Mouse (Mus musculus) right cerebral cortex, postnatal 10 days (tissue): ENCODE results near the gene Ppp1r16b.
A peak's percentile ranks its signal among the peaks of the same experiment; 100 is the strongest.

Experiments used
- DNase-seq, 2 experiments: peaks; one replicate each; pipeline ENCODE4 v3.0.0; 2021; ENCODE audit warnings: low spot score in 2 of 2

The Ppp1r16b gene

DNA sequence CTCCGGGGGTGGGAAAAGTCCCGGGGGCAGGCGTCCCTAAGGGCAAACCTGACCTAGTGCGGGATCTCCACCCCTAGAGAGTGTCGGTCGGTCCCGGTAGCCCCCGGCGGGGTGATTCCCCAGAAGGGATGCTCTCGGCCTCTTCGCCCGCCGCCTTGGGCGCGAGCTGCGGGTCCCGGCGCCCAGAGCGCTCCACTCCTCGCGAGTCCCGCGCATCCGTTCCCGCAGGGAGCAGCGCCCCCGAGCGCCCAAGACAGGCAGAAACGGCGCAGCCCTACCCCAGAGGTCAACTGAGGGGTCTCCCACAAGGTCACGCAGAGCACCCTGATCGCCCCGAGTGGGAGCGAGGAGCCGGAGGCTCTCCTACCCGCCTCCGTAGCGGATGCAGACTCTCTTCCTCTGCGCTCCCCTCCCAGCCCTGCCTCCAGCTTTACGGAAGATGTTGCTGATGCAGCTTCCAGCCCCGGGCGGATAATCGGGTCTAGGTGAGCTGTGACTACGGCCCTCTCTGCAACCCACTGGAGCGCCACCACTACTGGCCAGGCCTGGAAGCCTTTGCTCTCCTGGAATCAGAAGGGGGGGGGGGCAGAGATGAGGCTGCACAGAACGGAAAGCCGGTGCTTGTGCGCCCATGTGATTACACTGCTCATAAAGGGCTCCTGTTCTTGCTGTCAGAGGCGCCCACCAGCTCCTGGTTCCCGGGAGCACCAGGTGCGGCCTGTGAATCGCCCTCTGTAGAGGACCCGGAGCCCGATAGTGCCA, 2.7 kb downstream of the Ppp1r16b start:
- peak; percentile 72 to 80 for DNase-seq

DNA sequence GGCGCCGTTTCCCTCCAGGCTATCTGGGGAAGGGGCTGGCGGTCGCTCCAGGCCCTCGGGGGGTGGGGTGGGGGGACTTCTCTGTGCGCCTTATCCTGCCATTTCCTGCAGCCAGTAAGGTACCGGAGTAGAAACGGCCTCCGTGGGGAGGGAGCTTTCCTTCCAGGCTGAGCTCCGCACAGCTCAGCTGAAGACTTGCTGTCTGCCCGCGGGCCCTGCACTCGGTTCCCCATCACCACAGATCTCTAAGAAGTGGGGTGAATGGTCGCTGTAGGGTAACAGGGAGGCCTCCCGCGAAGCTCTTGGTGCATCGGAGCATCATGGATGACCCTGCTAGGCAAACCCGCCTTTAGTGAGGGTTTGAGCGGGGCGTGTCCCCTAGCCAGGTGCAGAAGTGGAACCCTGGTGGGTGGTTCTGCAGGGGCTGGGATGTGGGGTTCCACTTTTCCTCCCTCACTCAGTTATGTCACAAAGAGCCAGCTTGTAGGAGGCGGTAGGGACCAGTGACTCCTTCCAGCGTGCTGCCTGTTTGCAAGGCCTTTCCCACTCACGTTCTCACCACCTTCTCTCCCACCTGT, 3.3 kb downstream of the Ppp1r16b start:
- no peak for DNase-seq

DNA sequence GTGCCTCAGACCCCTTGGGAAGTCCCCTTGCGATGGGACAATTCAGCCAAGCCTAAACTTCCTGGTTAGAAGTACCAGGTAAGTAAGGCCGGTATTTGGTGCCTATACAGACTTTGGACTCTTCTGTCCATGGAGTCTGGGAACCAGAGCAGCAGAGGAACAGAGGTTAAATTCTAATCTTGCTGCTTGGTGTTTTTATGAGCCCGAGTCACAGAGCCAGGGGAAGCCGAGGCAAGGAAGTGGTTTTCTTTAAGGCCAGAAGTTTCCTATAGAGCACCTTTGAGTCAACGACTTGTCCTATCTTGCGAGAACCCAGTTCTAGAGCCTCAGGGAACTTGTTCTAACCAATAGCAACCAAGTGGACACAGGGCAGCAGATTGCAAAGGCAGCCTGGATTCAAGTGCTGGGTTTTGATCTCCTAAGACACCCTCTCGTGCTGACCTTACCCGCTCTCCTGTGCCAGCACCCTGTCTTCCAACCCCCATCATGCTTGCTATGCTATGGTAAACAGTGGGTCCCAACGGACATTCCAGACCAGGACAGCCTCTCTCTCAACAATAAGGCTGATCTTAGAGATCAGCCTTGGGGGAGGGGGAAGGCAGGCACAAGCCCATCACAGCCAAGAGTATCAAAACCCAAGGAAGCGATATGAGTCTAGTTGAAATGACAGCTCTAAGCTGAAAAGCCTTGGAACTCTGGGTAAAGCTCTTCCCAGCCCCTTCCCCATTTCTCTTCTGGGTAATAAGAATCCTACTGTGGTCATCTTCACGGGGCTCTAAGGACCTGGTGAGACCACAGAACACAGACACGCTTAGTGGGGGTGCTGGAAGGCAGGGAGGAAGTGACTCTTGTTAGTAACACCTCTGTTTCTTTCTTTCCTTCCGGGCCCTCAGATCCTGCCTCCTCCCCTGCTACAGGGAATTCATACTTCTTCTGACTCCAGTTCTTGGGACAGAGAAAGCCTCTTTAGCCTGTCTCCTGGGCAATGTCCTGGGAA, 4.3 kb downstream of the Ppp1r16b start:
- DNase-seq: no peak

DNA sequence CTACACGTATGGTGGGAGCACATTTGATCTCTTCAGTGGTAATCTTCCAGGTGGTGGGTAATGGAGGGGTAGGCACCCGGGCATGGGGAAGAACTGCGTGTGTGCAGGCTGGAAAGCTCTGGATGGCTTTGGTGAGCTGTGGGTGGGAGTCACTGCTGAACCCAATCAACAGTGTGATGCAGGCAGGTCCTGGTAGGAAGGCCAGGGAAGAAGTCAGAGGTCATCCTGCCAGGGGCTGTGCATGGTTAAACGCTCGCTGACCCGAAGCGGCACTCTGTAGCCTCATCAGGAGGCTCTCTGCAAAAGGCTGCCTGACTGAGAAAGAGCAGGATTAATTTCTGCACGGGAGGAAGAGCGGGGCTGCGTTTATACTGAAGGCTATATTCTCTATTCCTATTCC, 5.4 kb downstream of the Ppp1r16b start:
- DNase-seq: no peak

GRCm38 (mm10) chr2:158672829-158673228, 7.6 kb downstream of the Ppp1r16b start:
- DNase-seq: peak; percentile 60 to 63

DNA sequence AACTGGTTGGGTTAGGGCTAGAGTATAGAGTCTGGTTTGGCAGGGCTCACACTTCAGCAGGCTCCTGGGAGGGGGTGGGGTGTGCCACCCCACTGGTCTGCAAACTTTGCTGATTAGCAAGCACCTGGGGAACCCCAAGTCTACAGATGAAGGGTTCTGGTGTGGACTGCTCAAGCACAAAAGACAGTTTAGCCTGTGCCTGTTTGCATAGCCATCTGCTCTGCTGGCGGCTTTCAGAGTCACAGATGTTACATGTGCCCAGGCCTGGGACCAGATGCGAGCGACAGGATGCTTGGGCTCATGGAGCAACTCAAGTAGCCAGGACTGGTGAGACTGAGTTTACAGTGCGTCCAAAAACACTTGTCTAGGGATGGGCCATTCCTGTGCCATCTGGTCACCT, 8.3 kb downstream of the Ppp1r16b start:
- peak; percentile 56 to 69 for DNase-seq

- no peak for DNase-seq
Measured at GRCm38 (mm10) chr2:158674131-158674530, 8.9 kb downstream of the Ppp1r16b start.

GRCm38 (mm10) chr2:158674759-158675158, 9.6 kb downstream of the Ppp1r16b start:
- no peak for DNase-seq

DNA sequence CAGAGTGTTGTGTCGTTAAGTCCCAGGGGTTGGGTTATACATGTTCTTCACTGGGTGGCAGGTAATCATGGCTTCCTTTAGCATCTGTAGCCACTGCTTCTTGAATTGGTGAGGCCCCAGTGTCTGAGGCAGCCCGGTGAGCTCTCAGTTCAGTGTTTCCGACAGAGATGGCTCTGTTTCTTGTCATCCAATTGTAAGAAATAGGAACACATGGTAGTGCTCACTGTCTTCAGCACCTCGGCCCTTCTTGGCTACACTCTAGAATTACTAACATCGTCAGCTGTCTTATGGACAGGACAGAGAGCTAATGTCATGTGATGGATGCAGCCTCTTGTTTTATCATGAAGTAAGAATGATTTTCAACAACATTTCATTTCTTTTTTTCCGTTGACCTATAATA, 10.0 kb downstream of the Ppp1r16b start:
- no peak for DNase-seq

- no peak for DNase-seq
Measured at GRCm38 (mm10) chr2:158675907-158676533, 10.8 kb downstream of the Ppp1r16b start.

GRCm38 (mm10) chr2:158677946-158678345, 12.7 kb downstream of the Ppp1r16b start:
- DNase-seq: no peak

DNA sequence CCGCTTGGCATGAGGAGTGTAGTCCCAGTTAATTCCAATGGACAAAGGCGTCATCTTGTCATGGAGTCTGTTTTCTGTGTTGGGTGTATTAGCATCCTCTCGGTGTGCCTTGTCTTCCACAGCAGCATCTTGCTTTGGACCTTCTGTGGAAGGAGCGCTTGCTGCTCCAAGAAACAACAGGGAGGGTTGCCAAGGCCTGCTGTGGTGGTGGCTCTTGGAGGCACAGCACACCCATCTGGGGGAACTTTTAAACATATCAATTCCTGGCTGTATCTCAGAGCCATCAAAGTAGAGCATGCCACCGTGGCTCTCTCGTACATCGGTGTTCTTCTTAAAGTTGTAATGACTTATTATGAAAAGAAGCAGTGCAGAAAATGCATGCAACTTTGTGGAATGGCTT, 13.9 kb downstream of the Ppp1r16b start:
- DNase-seq: peak in 1 of 2 experiments; percentile 43

GRCm38 (mm10) chr2:158680357-158680889, 15.2 kb downstream of the Ppp1r16b start:
- no peak for DNase-seq

DNA sequence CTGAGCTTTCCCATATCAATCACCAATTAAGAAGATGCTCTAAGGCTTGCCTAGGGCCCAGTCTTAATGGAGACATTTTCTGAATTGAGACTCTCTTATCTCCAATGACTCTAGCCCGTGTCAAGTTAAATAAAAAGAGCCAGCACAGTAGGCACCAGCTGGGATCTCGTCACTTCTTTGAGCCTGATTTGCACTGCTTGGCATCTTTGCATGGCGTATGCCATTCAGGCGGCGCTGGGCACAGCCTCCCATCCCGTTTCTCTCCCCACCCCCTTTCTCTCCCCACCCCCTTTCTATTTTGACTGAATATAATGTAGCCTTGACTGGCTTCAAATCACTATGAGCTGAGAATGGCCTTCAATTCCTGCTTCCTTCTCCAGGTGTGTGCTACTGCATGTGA, 16.5 kb downstream of the Ppp1r16b start:
- no peak for DNase-seq

DNA sequence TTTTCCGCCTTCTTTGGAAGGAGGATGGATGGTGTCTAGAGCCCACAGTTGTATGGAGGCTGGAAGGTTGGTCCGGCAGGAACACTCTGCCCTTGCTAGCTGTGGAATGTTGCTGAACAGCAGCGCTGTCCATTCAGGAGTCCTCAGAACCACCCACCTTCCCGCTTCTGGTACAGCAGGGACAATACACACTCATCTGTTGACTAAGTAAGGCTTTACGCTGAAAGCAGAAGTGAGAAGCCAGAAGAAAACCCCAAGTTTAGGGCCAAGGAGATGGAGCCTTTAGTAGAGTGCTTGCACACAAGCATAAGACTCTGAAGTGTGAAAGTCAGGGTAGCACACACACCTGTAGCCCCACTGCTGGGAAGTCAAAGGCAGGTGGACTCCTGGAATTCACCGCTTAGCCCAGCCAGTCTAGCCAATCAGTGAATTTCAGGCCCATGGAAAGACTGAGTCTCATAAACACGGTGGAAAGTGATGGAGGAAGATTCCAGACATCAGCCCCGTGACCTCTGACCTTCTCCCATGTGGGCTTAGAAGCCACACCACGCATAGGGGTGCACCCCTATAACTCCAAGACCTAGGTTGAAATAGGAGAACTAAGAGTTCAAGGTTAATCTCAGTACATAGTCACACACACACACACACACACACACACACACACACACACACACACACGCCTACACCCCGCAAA, 17.3 kb downstream of the Ppp1r16b start:
- DNase-seq: no peak

- no peak for DNase-seq
Measured at GRCm38 (mm10) chr2:158683038-158683413, 17.8 kb downstream of the Ppp1r16b start.

DNA sequence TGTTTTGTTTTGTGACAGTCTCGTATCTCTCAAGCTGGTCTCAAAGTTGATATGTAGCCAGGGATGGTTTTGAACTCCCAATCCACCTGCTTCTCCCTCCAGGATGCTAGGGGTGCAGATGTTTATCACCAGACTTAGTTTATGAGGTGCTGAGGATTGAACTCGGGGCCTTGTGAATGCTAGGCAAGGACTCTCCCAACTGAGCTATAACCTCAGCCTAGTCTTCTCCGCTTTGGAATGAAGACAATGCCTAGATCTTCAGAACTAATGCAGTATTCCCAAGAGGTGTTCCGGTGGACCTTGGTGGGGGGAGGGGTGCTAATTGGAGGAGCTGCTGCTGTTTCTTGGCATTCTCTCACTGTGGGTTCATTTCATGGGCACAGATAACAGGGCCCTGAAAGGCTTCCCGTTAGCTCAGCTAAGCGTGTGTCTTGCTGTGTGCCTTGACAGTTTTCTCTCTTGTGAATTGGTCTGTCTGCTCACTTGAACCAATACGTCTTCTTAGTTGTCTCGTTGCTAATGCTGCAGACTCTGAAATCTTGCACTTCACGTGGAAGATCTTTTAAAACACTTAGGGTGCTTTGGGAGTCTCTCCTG, 19.1 kb downstream of the Ppp1r16b start:
- DNase-seq: no peak

DNA sequence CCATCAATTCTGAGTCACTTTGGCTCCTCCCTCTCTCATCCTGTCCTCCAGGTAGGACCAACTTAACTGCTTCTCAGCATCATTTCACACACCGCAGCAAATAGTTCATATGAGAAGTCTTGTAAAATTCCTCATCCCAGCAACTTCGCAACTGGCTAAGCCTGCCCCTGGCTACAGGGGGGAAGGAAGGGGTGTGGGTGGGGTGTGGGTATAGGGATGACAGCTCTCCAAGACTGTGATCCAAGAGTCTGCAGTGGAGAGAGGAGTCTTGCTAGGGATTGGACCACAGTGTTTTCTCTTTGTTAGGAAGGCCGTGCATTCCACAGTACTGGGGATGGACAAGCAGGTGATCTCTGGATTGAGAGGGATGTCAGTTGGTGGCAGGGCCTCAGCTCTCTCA, 19.7 kb downstream of the Ppp1r16b start:
- no peak for DNase-seq

DNA sequence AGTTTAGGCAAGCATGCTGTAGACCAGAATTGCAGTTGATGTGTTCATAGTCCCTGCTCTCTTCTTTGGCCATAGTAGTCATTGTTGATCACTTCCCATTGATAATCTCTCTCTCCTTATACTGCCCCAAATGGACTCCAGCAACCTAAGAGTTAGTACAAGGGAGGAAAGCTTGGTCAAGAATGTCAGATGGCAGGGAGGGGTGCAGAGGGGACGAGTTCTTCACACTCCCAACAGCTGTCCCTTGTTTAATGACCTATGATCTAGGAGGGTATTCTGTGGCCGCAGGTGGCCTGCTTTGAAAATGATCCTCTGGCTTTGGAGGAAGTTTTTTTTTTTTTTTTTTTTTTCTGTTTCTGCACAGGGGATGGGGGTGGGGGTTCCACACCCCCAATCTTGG, 21.2 kb downstream of the Ppp1r16b start:
- no peak for DNase-seq

GRCm38 (mm10) chr2:158687804-158688241, 22.6 kb downstream of the Ppp1r16b start:
- DNase-seq: peak; percentile 71 to 73

- DNase-seq: no peak
Measured at GRCm38 (mm10) chr2:158689060-158689459, 23.9 kb downstream of the Ppp1r16b start.
